Mouse (Mus musculus): ENCODE results near the gene Pcx.

- TF ChIP-seq CTCF (IDR thresholded peaks at IDR 0.05) (peak; percentile 35), EP300 (IDR thresholded peaks at IDR 0.05) (no peak)
These were observed 156.5 kb downstream of the Pcx start for GRCm38 (mm10) chr19:4666815-4667214.
